Mouse (Mus musculus): ENCODE measurements around the gene Ercc5. TPM values are rescaled to one million over a fixed set of nuclear protein-coding genes. Genes with fewer than 3 reads are reported as not detected.

The Ercc5 gene
- total RNA-seq, 1 experiment from 2014 or later, result 23.5 TPM

DNA sequence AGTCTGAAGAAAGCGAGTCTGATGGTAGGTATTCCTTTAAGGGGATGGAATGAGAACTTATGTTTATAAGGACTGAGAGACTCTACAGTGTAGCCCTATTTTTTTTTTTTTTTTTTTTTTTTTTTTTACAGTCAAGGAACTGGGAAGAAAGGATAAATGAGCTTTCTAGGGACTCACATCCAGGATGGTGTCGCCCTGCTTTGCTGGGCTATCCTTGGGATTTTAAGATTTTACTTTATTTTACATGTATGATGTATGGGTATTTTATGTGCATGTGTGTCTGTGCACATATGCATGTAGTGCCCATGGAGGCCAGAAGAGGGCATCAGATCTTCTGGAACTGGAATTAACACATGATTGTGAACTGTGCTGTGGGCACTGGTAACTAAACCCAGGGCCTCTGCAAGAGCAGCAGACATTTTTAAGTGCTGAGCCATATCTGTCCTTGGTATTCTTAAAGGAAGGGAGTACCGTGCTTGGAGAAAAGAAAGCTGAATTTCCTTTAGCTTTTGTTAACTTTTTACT lies 20.4 kb downstream of the Ercc5 start:
- no peak for ATAC-seq (ENCODE audit: extremely low read depth, insufficient number of reproducible peaks, low FRiP score, poor library complexity, severe bottlenecking)

GRCm38 (mm10) chr1:44172656-44173055 lies 25.1 kb downstream of the Ercc5 start:
- ATAC-seq (ENCODE audit: extremely low read depth, insufficient number of reproducible peaks, low FRiP score, poor library complexity, severe bottlenecking), result no peak

DNA sequence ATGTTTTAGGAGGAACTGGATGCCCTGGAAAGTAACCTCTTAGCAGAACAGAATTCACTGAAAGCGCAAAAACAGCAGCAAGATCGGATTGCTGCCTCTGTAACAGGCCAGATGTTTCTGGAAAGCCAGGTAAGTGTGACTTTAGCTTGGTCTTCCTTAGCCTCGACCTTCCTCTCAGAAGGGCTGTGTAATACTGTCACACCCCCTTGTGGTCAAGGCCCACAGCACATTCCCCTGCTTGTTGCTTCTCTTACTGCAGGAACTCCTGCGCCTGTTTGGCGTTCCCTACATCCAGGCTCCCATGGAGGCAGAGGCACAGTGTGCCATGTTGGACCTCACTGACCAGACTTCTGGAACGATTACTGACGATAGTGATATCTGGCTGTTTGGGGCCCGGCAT lies 26.4 kb downstream of the Ercc5 start:
- ATAC-seq (ENCODE audit: extremely low read depth, insufficient number of reproducible peaks, low FRiP score, poor library complexity, severe bottlenecking), result no peak

GRCm38 (mm10) chr1:44178086-44178485 lies 30.5 kb downstream of the Ercc5 start:
- ATAC-seq (ENCODE audit: extremely low read depth, insufficient number of reproducible peaks, low FRiP score, poor library complexity, severe bottlenecking), result no peak

GRCm38 (mm10) chr1:44186396-44186795 lies 38.9 kb downstream of the Ercc5 start:
- ATAC-seq (ENCODE audit: extremely low read depth, insufficient number of reproducible peaks, low FRiP score, poor library complexity, severe bottlenecking), result no peak

DNA sequence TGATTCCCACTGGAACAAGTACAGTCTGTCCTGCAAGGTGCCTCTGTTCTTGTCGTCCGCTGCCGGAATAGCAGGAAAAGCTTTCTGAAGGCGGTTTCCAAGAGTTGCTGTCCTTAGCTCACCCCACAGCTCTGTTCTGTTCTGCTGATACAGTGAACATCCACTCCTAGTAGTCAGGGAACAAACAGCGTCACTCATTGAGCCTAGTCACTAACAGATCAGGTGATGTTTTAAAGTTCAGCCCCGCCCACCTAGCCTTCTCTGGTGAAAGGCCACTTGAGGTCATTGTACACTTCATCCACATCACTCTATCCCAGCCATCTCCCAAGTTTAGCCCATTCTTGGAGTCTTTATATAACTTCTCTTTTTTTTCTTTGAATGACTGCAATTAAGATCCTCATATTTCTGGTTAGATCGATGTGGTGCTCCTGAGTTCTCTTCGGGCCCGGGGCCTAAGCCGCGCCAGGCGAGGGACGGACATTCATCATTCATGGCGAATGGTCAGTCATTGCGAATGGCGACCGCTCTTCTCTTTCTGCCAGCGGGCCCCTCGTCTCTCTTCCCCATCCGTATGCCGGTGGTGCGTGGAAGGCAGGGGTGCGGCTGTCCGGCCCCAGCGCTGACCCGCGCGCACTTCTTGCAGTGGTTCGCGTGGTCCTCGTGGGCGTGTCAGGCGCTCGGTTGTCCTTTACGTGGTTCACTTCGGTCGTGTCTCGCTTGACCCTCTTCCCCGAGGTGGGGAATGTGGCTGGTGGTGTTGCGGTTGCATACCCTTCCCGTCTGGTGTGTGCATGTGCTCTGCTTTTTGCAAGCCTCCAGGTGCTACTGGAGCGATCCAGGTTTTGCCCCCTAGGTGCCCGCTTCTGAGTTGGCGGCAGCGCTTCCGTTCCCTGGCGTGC lies 51.0 kb downstream of the Ercc5 start:
- ATAC-seq (ENCODE audit: extremely low read depth, insufficient number of reproducible peaks, low FRiP score, poor library complexity, severe bottlenecking), result no peak

GRCm38 (mm10) chr1:44202876-44203275 lies 55.3 kb downstream of the Ercc5 start:
- ATAC-seq (ENCODE audit: extremely low read depth, insufficient number of reproducible peaks, low FRiP score, poor library complexity, severe bottlenecking), result no peak

- no peak for ATAC-seq (ENCODE audit: extremely low read depth, insufficient number of reproducible peaks, low FRiP score, poor library complexity, severe bottlenecking)
These were observed 66.9 kb downstream of the Ercc5 start for GRCm38 (mm10) chr1:44214443-44214842.

GRCm38 (mm10) chr1:44216352-44217116 lies 69.0 kb downstream of the Ercc5 start:
- no peak for ATAC-seq (ENCODE audit: extremely low read depth, insufficient number of reproducible peaks, low FRiP score, poor library complexity, severe bottlenecking)

GRCm38 (mm10) chr1:44217118-44217517 lies 69.6 kb downstream of the Ercc5 start:
- no peak for ATAC-seq (ENCODE audit: extremely low read depth, insufficient number of reproducible peaks, low FRiP score, poor library complexity, severe bottlenecking)

DNA sequence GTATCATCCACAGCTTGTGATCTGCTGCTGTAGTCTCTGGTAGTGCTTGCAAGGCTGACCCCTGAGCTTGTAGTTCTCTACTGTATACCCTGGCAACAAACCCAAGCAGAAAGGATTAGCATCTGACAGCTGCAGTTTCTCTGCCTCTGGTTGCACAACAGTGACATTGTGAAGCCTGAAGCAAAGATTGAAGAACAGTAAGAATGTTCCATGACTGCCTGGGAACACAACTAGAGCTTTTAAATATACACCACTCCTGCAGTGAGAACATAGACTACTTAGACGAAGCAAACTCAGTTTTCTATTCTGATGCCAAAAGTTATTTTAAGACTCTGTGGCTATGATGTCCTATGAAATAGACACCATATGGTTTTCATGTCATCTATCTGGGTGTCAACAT lies 71.3 kb downstream of the Ercc5 start, which contains the start of gene Mettl21e:
Gene Mettl21e, minus strand, starts transcription at position 86 of the 400 bp plus-strand sequence.
- ATAC-seq (ENCODE audit: extremely low read depth, insufficient number of reproducible peaks, low FRiP score, poor library complexity, severe bottlenecking), result no peak

- no peak for ATAC-seq (ENCODE audit: extremely low read depth, insufficient number of reproducible peaks, low FRiP score, poor library complexity, severe bottlenecking)
These were observed 81.5 kb downstream of the Ercc5 start for GRCm38 (mm10) chr1:44229044-44229443.

Other genes with a start within 250 kb of the Ercc5 start
- 84.8 and 100 TPM in 2 replicates for gene Tpp2, start 214.1 kb upstream of the Ercc5 start, total RNA-seq (2017)
- 0.25 and 0.58 TPM in 2 replicates for gene Mettl21c, start 127.7 kb upstream of the Ercc5 start, total RNA-seq (2017)
- 0.81 and 0.86 TPM in 2 replicates for gene Gm8251, start 85.8 kb upstream of the Ercc5 start, total RNA-seq (2017)
- gene Tex30, start 45.3 kb upstream of the Ercc5 start, total RNA-seq (2017), result 18.2 and 19.0 TPM in 2 replicates
- 1.2 and 2.3 TPM in 2 replicates for gene Kdelc1, start 28.9 kb upstream of the Ercc5 start, total RNA-seq (2017)
- 1.6 and 2.1 TPM in 2 replicates for gene Bivm, start 28.8 kb upstream of the Ercc5 start, total RNA-seq (2017)
- gene Mettl21e, start 71.2 kb downstream of the Ercc5 start, total RNA-seq (2017), result not detected in 2 replicates

All from neutrophil, adult 5-6 weeks (primary cell).